Mouse (Mus musculus) neutrophil, adult 5-6 weeks (primary cell): ENCODE results near the gene Polr2f. TPM values are rescaled to one million over a fixed set of nuclear protein-coding genes. Genes with fewer than 3 reads are reported as not detected.

Experiments used
- ATAC-seq: fragments of 151-379, 151-347 bp; 2 replicates; pipeline ENCODE4 v1.8.0; 2017; ENCODE audit warnings: mild to moderate bottlenecking, moderate TSS enrichment; ENCODE audit not compliant: insufficient number of reproducible peaks, poor library complexity, low FRiP score, severe bottlenecking; ENCODE audit errors: extremely low read depth
- total RNA-seq: library from RNA; stranded (forward); fragments of 200-1000 nt; gene quantifications from 2 replicates; pipeline ENCODE4 v1.2.3, GENCODE M21; 2017

Gene Polr2f
- total RNA-seq, 1 experiment from 2014 or later = 27.9 TPM

DNA sequence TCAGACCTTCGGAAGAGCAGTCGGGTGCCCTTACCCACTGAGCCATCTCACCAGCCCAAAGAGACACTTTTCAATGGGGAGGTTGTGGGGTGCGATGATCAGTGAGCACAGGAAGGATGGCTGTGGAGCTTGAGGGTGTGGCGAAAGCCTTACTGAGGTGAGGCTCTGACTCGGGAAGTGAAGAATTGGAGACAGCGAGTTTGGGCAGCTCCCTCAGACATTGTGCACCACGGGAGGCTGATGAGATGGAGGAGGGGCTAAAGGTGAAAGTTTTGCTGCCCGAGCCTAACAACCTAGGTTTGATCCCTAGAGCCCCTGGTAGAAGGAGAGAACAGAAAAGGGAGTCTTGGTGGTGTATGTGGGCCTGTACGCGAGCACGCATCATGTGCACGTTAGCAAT is 2.5 kb downstream of the Polr2f start:
- ATAC-seq = no peak

DNA sequence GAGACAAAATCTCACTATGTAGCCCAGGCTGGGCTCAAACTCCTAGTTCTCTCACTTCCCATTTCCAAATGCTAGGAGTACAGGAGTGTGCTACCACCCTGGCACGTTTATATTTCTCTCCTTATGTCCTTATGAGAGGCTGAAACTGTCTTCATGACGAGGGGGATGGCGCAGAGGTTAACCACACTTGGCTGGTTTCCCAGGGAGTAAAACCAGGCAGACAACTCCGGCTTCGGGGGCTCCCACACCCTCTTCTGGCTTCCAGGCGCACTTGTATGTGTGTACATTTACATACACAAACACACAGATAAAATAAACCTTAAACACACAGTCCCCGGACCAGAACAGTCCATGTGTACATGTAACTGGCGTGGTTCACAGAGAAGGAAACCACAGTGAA is 3.2 kb downstream of the Polr2f start:
- ATAC-seq = no peak

DNA sequence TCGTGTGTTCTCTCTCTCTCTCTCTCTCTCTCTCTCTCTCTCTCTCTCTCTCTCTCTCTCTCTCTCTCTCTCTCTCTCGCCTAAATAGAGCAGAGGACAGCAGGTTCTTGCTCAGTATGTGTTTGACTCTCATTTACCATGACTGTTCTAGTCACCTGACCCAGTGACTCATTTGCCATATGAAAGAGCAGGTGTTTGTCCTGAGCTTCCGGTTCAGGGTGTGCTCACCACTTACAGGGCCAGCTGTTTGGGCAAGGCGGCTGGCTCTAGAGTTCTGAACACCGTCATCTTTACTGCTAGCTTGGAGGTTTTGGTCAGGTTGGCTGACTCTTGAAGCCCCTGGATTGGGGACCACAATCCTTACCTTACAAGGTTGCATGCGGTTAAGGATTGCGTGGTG is 4.7 kb downstream of the Polr2f start:
- ATAC-seq = no peak

DNA sequence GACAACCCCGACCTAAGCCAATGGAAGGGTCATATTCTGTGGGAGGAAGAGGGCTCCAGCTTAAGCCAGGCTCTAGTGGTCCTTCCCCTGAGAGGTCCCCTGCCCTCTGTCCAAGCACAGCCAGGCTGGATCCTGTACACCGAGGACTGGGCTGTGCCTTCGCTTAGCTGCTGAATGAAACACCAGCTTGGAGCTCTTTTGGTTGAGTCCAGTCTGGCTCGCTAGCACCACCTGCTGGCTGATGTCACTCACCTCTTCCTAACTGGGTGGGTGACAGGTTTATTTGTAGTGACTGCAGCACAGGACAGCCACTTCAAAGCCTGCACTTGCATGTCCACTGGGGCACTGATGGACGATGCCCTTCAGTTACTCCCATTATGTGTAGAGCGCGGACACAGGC is 7.7 kb downstream of the Polr2f start:
- ATAC-seq = peak; percentile 59

DNA sequence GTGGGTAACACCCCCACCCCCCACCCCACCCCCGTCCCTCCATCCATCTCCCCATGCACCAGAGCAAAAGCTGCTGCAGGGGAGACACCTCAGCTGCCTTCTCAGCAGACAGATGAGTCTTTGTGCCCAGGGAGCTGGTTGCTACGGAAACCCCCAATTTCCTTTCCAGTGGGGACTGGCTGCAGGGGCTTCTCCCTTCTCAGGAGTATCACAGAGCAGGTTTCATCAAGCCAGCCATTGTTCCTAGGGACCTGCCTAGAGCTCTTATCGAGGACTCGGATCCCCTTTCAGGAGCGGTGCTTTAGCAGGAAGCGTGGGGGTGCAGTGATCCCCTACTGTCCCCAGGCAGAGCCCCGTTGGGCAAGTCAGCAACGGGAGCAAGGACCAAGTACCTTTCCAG is 11.1 kb downstream of the Polr2f start:
- no peak for ATAC-seq

DNA sequence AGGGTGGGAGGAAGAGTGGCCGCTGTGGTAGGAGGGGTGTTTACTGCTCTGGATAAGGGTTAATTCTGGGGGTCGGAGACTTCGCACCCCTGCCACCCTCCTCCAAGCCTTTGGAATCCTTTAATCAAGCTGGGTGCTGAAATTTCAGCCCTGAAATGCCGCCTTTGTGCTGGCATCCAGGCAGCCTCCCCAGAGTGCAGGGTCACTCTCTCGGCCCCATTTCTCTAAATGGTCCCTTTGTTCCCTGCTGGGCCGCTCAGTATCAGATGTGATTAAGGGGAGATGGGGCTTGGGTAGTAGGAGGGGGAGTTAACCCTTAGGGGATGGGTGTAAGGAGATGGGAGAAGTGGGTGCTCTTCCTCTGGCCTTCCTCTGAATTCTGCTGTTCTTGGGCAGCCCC is 11.9 kb downstream of the Polr2f start:
- ATAC-seq = no peak

DNA sequence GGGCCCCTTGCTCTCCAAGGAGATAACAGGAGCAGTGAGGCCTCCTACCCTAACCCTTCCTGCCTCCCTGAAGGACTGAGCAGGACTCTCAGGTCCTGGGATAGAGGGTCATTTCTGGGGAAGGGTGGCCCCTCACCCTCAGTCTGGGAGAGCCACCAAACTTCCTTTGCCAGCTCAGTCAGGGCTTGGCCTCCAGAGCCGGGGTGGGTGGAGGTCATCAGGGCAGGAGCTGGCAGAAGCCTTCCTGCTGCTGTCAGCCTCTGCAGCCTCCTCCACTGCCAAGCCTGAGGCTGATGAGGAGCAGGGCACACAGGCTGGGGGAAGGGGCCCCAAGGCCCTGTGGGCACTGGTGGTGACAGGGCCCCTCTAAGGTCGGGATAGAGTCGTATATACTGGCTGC is 14.8 kb downstream of the Polr2f start:
- ATAC-seq = no peak

DNA sequence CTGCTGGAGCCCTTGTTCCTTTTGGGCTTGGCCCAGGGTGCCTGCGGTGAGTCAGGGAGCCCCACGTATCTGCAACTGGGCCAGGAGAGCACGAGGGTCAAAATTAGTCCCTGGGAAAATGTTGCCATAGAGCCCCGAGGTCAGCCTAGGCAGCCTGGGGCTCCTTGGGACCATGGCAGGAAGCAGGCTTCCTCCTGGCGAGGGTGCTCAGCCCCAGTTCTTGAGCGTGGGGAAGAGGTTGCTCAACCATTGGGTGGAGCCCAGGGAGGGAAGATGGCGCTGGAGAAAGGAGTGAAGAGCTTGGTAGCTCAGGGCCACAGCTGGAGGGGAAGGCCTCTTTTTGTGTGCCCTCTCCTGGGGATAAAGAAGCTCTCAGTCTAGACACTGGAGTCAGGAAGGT is 21.5 kb downstream of the Polr2f start:
- no peak for ATAC-seq

DNA sequence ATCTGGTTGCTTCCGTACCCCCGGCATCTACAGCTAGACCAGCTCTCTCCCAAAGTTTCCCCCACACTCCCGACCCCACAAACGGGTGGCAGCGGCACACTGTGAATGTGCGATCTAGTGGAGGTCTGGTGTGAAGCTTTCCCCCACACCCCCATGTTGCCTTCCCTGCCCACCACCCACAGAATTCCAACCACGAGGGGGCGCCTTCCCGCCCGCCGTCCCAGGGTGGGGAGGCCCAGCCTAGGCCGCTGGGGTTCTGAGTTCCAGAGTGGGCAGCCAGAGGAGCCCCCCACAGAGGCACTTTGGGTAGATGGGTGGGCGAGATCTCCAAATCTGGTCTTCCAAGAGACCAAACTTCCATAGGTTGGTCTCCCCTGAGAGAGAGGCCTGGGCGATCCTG is 22.0 kb downstream of the Polr2f start:
- no peak for ATAC-seq

DNA sequence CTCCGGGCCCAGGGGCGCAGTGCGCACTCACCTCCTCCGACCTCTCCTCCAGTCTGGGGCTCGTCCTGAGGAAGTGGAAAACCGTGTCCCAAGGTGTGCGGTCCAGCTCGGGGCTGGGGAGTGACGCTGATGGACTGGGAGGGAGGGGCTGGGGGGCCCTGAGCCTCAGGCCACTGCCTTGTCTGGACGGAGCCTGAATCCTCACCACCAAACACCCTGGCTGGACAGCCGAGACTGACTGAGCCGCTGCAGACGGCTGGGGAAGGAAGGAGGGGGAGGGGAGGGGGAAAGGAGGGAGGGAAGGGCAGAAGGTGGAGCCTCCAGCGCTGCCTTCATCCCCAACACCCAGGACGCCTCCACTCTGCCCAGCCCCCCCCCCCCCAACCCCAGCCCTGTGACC is 23.4 kb downstream of the Polr2f start:
- no peak for ATAC-seq

DNA sequence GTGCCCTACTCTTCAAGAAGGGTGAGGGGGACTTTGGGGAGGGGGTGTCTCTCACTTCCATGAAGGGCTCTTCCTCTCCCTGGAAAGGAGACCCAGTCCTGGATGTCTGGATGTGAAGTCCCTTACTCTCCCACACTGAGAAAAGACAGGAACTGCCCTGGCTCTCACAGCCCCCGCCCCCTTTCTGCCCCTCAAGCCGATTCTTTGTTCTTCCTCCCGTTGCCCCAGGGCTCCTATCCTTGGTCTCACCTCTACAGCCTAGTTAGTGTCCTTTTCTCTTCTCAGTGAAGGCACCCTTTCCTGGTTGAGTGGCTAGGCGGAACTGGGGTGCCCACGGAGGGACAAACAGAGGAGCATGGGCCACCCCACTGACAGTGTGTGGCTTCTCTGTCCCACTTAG is 24.3 kb downstream of the Polr2f start, which contains the start of gene Sox10:
TSS of gene Sox10 (minus strand) at position 101 of the 400 bp plus-strand sequence.
- ATAC-seq = no peak

DNA sequence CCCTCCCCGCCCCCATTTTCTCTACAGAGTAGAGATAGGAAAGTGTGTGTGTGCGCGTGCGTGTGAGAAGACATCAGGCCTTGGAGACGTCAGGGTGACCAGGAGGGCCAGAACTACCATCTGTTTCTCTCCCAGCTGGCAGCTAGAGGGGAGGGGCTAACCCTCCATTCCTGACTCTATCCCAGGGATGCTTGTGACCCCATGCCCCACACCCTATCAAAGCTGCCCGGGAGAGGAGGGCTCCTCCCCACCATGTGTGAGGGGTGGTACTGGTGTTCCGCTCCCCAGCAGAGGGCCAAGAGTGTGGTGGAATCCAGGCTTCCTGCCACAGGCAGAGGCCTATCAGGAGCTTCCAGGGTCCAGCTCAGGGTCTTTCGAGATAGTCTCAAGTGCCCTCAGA is 25.9 kb downstream of the Polr2f start:
- ATAC-seq = no peak

DNA sequence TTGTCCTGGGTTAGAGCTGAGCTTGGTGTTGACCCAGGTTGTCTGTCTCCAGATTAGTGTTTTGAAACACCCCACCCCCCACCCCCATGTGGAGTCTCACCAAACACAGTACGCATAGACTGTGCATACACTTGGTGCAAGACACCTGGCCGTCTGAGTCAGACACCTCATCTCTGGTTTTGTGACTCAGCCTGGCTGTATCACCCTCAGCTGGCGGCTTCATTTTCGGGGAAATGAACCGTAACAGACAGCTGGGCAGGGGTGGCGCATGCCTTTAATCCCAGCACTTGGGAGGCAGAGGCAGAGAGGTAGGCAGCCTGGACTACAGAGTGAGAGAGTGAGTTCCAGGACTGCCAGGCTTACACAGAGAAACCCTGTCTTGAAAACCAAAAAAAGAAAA is 36.1 kb downstream of the Polr2f start:
- ATAC-seq = no peak

DNA sequence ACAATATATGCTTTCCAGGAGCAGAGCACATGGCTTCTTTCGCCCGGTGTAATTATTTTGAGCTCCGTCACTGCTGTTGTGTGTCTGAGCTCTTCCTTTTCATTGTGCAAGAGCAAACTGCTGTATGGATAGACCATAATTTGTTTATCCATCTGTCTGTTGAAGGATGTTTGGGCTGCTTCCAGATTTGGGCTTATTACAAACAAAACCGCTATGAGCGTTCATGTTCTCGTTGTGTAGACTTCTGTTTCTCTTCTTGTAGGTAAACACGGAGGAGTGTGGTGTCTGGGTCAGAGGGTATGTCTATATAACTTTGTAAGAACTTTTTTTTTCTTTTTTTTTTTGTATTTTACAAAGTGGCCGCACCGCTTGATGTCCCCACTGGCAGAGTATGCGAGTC is 44.4 kb downstream of the Polr2f start:
- ATAC-seq = no peak

DNA sequence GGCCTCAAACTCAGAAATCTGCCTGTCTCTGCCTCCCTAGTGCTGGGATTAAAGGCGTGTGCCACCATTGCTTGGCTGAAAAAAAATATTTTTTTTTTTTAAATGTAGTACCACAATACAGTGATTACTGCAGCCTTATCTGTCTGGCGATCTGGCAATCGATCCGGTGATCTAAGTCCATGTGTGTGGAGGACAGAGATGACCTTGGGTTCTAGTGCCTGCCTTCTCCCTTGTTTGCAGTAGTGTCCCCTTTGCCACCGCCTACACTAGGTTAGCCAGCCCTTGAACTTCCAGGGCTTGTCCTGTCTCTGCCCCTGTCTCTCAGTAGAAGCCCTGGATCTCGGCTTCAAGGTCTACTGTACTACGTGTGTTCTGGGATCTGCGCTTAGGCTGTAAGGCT is 47.0 kb downstream of the Polr2f start:
- ATAC-seq = no peak

DNA sequence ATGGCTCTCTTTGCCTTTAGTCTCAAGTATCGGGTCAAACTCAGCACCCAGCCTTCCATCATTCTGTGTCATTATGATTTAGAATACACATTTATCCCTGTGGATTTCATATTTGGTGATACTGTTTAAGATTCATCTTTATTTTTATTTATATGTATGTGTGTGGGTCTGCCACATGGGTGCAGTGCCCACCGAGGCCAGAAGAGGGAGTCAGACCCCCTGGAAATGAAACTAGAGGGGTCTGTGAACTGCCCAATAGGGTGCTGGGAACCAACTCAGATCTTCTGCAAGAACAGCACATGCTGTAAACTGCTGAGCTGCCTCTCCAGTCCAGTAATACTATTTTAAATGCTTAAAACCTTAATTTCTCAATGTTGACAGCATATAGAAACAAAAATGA is 50.6 kb downstream of the Polr2f start:
- no peak for ATAC-seq

DNA sequence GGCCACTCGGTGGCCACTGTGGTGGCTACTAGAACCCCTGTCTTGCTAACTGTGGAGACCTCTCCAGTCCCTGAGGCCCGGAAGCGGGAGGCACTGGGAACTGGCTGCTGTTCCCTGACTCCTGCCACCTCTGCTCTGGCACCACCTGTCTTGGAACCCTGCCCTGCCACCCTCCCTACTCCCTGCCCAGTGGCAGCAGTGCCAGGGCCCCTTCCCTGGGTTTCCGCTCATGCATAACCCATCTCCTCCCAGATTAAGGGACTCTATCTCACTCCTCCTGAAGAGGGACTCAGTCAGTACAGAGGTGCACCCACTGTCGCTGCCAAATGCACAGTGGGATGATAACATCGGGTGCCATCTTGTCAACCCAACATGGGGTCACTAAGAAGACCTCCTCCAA is 51.6 kb downstream of the Polr2f start:
- ATAC-seq = no peak

DNA sequence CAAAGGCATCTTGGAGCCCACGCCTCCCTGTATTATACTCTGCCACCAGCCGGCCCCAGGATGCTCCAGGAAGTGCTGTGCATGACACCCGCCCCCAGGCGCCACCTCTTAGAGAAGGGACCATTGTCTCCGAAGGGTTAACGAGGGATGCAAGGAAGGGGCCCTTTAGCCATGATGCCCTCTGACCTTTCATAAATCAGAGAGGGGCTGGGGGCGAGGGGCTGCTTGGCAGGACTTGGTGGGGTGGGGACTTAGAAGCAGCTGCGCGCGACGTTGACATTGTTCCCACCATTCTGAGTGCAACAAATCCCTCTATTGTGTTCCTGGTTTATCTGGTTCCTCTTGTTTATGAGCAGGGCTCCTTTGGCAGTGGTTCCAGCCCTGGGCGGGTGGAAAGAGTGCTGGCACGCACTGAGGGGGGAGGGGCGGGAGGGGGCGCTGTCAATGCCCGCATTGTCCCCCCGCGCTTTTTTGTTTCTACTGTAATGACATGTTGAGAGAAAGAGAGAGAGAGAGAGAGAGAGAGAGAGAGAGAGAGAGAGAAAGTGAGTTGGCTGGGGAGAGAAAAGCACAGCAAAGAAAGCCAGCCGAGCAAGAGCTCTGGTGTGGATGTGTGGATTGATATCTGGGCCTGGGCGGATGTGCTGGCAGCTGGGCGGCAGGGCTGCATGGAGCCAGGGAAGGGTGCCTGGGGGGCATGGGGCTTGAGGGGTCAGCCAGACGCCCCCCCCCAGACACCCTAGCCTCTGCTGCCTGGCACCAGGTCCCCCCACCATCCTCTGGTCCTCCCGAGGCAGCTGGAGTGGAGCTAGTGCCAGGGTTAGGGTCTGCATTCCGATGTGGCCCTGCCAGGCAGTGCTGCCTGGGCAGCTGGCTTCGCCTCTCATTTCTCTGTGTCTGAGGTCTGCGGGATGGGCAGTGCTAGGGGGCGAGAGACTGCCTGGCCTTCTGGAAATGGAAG is 52.4 kb downstream of the Polr2f start:
- ATAC-seq = no peak

DNA sequence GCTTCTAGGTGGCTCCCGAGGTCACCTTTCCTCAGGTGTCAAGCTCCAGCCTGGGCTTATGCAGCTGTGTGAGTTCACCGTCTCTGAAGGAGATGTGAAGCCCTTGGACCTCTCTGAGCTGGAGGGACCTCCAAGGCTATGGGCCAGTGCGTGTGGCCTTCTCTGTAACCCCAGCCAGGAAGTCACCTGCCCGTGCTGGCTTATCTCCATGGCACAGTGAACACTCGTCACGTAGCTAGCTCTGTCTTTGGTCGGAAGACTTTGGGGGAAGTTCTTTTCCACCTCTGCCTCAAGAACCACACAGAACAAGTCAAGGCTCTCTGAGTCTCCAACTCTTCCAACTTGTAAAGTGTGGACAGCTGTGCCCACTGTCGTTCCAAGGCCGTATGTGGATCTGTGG is 53.2 kb downstream of the Polr2f start:
- ATAC-seq = no peak

DNA sequence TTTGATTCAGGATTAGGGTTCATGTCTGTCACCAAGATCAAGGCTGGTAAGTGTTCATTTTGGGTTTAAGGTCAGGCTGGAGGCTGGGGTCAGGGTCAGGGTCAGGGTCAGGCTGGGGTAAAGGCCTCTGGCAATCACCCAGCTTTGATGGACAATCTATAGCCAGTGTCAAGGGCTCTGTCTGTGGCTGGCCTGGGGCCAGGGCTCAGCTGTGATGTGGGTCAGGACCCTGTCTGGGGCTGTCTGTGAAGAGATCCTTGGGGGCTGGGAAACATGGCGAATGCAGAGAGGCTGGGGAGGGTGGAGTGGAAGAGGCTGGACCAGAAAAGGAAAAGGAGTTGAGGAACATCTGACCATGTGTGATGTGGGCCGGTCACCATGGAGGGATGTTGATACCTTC is 54.1 kb downstream of the Polr2f start:
- ATAC-seq = no peak

DNA sequence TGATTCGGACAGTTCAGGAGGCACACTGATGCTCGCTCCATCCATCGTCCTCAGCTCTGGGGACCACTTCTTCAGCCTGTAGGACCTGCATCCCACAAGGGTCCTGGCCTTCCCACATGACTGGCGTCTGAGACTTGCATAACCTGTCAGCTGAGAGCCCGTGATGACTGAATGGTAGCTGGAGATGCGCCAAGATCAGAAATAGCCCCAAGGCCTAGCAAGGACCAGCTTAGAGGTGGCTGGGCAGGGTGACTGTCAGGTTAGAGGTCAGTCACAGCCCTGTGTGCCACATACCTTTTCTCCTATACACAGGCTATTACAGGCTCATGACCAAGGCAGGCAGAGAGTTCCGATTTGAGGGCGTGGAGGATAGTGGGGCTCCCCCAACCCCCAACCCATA is 54.7 kb downstream of the Polr2f start:
- no peak for ATAC-seq
